Mouse (Mus musculus) heart, adult 2 months (tissue): Measurements from ENCODE around the gene Umodl1. TPM values are rescaled to one million over a fixed set of nuclear protein-coding genes. Genes with fewer than 3 reads are reported as not detected.

ENCODE experiments used
- DNase-seq, 2 experiments: peaks; one replicate each; pipeline ENCODE4 v3.0.0; 2021
- H3K27ac ChIP-seq: fragments of 200-600 bp; 2 replicates; pipeline ENCODE4 v1.8.1; 2022
- H3K27me3 ChIP-seq: fragments of 200-500 bp; 2 replicates; pipeline ENCODE4 v1.6.1; 2012; ENCODE audit warnings: mild to moderate bottlenecking, low read length, inconsistent platforms, mixed read lengths; ENCODE audit not compliant: control insufficient read depth, insufficient read depth
- H3K36me3 ChIP-seq: fragments of 200-500 bp; 2 replicates; pipeline ENCODE4 v1.6.1; 2012; ENCODE audit warnings: low read length, inconsistent platforms; ENCODE audit not compliant: control insufficient read depth, insufficient read depth
- H3K4me1 ChIP-seq: fragments of 200-500 bp; 2 replicates; pipeline ENCODE4 v1.6.1; 2011; ENCODE audit warnings: low read length; ENCODE audit not compliant: control insufficient read depth, insufficient read depth
- H3K4me3 ChIP-seq: fragments of 200-600 bp; 2 replicates; pipeline ENCODE4 v1.8.1; 2022
- H3K79me2 ChIP-seq: fragments of 200-500 bp; replicated peaks from 2 replicates; pipeline ENCODE4 v1.6.1; 2012; ENCODE audit warnings: mild to moderate bottlenecking, inconsistent platforms, low read length, moderate library complexity, mixed read lengths; ENCODE audit not compliant: control insufficient read depth, insufficient read depth
- H3K9ac ChIP-seq: fragments of 200-500 bp; 2 replicates; pipeline ENCODE4 v1.6.1; 2012; ENCODE audit warnings: low read depth, mild to moderate bottlenecking, control low read depth, inconsistent platforms, low read length, mixed read lengths
- CTCF ChIP-seq: fragments of 200-600 bp; IDR thresholded peaks from 2 replicates; pipeline ENCODE4 v1.8.1; 2022; ENCODE audit warnings: antibody characterized with exemption, mild to moderate bottlenecking, moderate library complexity
- EP300 ChIP-seq: fragments of 200-500 bp; IDR thresholded peaks from 2 replicates; pipeline ENCODE4 v1.6.1; 2011; ENCODE audit warnings: low read depth, low read length, control low read depth; ENCODE audit not compliant: insufficient read depth
- POLR2A ChIP-seq: fragments of 200-500 bp; IDR thresholded peaks from 2 replicates; pipeline ENCODE4 v1.6.1; 2011; ENCODE audit warnings: mild to moderate bottlenecking, low read depth, low read length, control low read depth; ENCODE audit not compliant: insufficient read depth
- WGBS: fragments of 180-500 bp; shearing (Covaris S2); methylation state at CpG from one replicate; pipeline ENCODE4 v1.1.7; 2018; 5-methylcytosine and 5-hydroxymethylcytosine counted together
- intact Hi-C: fragments of 180-260 bp; cut with DNase I; formaldehyde crosslinking; loops from one replicate; pipeline ENCODE4 v1.15.1; 2025
- polyA plus RNA-seq: library from polyadenylated mRNA; depleted of rRNA; stranded (reverse); fragments of >200 nt; gene quantifications from 2 replicates; pipeline ENCODE4 v1.2.3, GENCODE M21; 2012
- total RNA-seq, 2 experiments: library from RNA; stranded (reverse); gene quantifications; 2 replicates each; pipeline ENCODE4 v1.2.3; 2021

The Umodl1 gene
- total and polyA plus RNA-seq, 3 experiments, result not detected

DNA sequence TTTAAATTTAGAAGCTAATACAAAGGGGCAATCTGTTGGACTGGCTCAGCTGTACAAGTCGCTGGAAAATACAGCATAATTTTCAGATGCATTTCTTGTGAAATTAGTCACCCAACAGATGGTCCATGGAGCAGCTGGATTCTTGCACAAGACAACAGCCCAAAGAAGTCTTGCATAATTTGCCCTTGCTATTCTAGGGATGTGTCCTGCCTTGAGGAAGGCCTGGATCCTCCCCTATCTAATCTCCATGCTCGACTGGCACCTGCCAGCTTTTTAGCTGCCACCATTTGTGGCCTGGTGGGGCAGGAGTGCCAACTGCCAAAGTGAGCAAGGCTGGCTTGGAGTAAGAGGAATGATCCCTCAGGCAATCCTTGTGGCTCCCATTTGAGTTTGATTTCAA is 22.9 kb downstream of the Umodl1 start:
- 42% methylated on average over 2 of the region's 2 CpGs for WGBS
- intact Hi-C loops, result no loop called here
- DNase-seq, result peak; percentile 23 to 24
- no peak for TF ChIP-seq POLR2A
- no peak for TF ChIP-seq EP300
- TF ChIP-seq CTCF, result no peak
- H3K4me3 ChIP-seq, result no peak overlapping the region
- no peaks in the 10 kb centered on the region for H3K79me2 ChIP-seq
- peaks cover 6% of the 10 kb centered on the region for H3K4me1 ChIP-seq
- H3K9ac ChIP-seq, result no peak overlapping the region
- H3K27ac ChIP-seq, result no peak overlapping the region
- H3K27me3 ChIP-seq, result no peaks in the 10 kb centered on the region
- no peaks in the 10 kb centered on the region for H3K36me3 ChIP-seq

DNA sequence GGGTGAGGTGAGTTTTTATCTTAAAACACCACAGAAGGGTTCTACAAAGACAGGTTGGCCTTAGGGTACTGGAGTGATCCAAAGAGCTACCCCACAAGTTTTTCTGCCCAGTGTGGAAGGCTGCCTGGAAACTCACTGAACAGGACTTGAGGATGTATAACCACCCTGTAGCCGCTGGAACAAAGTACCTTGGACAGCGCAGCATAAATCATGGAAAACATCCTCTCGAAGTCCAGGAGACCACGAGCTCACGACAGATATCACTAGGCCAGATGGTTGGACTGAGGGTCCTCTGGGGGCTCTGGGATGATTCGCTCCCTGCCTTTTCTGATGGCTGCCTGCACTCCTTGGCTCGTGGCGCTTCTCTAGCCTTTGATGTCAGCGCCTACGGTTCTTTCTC is 24.1 kb downstream of the Umodl1 start:
- TF ChIP-seq CTCF (no peak), POLR2A (no peak)
- no peak for DNase-seq
- Histone ChIP-seq H3K4me1 (peaks cover 5% of the 10 kb centered on the region), H3K36me3 (no peaks in the 10 kb centered on the region), H3K27me3 (no peaks in the 10 kb centered on the region), H3K79me2 (no peaks in the 10 kb centered on the region), H3K27ac (no peak overlapping the region), H3K4me3 (no peak overlapping the region), H3K9ac (no peak overlapping the region)
- intact Hi-C loops, result no loop called here
- 57% methylated on average over 10 of the region's 10 CpGs for WGBS

DNA sequence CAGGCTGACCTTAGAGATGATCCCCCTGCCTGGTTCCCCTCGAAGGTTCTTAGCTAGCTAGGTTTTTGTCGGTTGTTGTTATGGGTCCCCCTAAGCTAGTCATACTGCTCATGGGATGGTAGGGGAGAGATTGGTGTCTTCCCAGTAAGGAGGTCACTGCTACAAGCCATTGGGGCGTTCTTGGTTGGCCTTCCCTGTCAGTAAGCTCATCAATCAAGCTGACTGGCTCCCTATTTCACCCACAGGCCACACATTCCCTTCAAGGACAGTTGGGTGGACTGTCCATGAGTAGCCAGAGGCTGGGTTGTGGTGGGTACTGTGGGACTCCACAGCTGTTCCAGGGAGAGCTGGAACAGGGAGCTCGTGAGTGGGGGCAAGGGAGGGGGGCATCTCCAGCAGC is 29.1 kb downstream of the Umodl1 start:
- H3K79me2 ChIP-seq, result no peaks in the 10 kb centered on the region
- no peak for DNase-seq
- intact Hi-C loops, result no loop called here
- H3K4me3 ChIP-seq, result no peak overlapping the region
- TF ChIP-seq EP300 (no peak), CTCF (no peak), POLR2A (no peak)
- H3K9ac ChIP-seq, result no peak overlapping the region
- WGBS, result 64% methylated on average over 4 of the region's 4 CpGs
- H3K4me1 ChIP-seq, result no peaks in the 10 kb centered on the region
- no peaks in the 10 kb centered on the region for H3K36me3 ChIP-seq
- no peak overlapping the region for H3K27ac ChIP-seq
- H3K27me3 ChIP-seq, result no peaks in the 10 kb centered on the region

DNA sequence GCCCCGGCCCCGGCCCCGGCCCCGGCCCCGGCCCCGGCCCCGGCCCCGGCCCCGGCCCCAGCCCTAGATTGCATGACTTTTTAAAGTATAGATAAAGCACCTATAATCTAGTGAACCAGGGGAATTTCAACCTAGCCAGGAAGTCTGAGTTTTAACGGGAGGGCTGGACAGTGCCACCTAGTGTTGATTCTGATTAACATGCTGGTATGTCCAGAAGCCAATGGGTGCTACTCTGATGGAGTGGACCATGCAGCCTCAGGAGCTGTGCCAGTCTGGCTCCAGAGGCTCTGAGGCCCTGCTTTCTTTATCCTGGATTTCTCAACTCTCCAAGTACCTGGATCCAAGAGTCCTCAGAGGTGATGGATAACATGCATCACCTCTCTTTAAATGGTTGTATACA is 35.8 kb downstream of the Umodl1 start:
- no peaks in the 10 kb centered on the region for H3K27me3 ChIP-seq
- 23% methylated on average over 10 of the region's 10 CpGs for WGBS
- no peak overlapping the region for H3K9ac ChIP-seq
- TF ChIP-seq CTCF, result peak; percentile 75
- TF ChIP-seq POLR2A, result no peak
- no peaks in the 10 kb centered on the region for H3K36me3 ChIP-seq
- no peaks in the 10 kb centered on the region for H3K79me2 ChIP-seq
- no peak overlapping the region for H3K27ac ChIP-seq
- no peaks in the 10 kb centered on the region for H3K4me1 ChIP-seq
- intact Hi-C loops, result loop anchor here (2.0 kb wide), 1 partner anchor 173 kb away; no protein-coding TSS in a partner anchor
- DNase-seq, result no peak
- no peak overlapping the region for H3K4me3 ChIP-seq

DNA sequence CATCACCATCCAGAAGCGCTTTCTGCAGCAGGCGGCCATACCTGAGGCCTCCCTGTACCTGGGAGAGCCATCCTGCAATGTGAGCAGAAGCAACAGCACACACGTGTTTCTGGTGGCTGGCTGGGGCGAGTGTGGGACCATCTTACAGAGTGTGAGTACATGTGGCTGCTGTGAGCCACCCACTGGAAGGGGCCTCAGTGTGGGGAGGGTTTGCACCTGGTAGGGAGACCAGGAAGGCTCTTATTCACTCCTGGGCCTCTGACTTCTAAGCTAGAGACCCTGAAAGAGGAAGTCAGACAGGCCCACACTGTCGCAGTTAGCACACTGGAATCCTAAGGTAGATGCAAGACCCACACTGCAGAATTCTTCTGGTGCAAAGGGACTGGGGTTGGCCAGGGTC is 41.9 kb downstream of the Umodl1 start:
- no peak for DNase-seq
- TF ChIP-seq CTCF, result no peak
- no peak for TF ChIP-seq EP300
- TF ChIP-seq POLR2A, result no peak
- intact Hi-C loops, result no loop called here
- no peaks in the 10 kb centered on the region for H3K4me1 ChIP-seq
- 64% methylated on average over 5 of the region's 5 CpGs for WGBS
- H3K36me3 ChIP-seq, result no peaks in the 10 kb centered on the region
- no peak overlapping the region for H3K27ac ChIP-seq
- no peaks in the 10 kb centered on the region for H3K79me2 ChIP-seq
- H3K9ac ChIP-seq, result no peak overlapping the region
- no peak overlapping the region for H3K4me3 ChIP-seq
- no peaks in the 10 kb centered on the region; the same call in 1 of the 2 replicates for H3K27me3 ChIP-seq

DNA sequence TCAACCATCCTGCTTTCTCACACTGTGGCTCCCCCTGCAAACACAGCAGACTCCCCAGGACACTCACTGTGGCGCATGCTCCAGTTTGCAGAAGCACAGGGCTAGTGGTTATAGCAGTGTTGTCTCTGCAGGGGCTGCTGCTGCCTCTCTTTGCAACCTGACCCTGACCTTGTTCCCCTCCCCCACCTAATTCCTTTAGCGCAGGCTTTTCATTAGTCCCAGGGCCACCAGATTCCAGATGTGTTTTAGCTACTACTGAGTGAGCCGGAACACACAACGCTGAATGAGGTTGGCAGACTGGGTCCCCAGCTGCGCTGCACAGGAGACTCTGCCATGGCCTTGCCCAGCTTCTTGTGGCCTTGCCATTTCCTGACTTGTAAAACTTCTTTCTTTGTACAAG is 46.5 kb downstream of the Umodl1 start:
- Histone ChIP-seq H3K9ac (no peak overlapping the region), H3K36me3 (no peaks in the 10 kb centered on the region), H3K27me3 (no peaks in the 10 kb centered on the region; the same call in 1 of the 2 replicates), H3K79me2 (no peaks in the 10 kb centered on the region), H3K27ac (no peak overlapping the region), H3K4me1 (no peaks in the 10 kb centered on the region), H3K4me3 (no peak overlapping the region)
- intact Hi-C loops, result no loop called here
- no peak for TF ChIP-seq EP300
- 48% methylated on average over 5 of the region's 5 CpGs for WGBS
- DNase-seq, result no peak

DNA sequence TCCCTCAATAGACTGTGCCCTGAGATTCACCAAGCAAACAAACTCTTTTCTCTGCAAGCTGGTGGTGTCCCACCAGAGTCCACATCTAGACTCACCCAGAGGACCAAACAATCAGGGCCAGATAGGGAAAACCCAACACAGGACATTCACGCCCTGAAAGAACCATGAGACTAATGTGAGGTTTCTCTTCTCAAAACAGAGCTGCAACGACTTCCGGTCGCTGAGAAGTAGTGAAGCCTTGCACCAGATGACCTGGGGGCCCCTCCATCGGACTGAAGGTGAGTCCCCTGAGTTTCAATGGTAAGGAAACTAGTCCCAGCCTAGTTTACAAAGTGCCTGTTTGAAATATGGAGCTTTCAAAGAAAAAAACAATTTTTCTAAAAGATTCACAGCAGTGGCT is 48.2 kb downstream of the Umodl1 start:
- Histone ChIP-seq H3K9ac (no peak overlapping the region), H3K4me1 (no peaks in the 10 kb centered on the region), H3K27ac (no peak overlapping the region), H3K36me3 (no peaks in the 10 kb centered on the region), H3K27me3 (no peaks in the 10 kb centered on the region; the same call in 1 of the 2 replicates), H3K4me3 (no peak overlapping the region), H3K79me2 (no peaks in the 10 kb centered on the region)
- intact Hi-C loops, result no loop called here
- WGBS, result 74% methylated on average over 5 of the region's 5 CpGs
- TF ChIP-seq EP300, result no peak
- no peak for TF ChIP-seq POLR2A
- TF ChIP-seq CTCF, result no peak
- DNase-seq, result no peak
